Mouse (Mus musculus): ENCODE measurements around the gene Depdc5.
"Not testable (repeated sequence)": the region's sequence is repeated elsewhere in the genome, so short reads cannot be mapped to it uniquely, and the experiment has no call there.

Gene Depdc5

DNA sequence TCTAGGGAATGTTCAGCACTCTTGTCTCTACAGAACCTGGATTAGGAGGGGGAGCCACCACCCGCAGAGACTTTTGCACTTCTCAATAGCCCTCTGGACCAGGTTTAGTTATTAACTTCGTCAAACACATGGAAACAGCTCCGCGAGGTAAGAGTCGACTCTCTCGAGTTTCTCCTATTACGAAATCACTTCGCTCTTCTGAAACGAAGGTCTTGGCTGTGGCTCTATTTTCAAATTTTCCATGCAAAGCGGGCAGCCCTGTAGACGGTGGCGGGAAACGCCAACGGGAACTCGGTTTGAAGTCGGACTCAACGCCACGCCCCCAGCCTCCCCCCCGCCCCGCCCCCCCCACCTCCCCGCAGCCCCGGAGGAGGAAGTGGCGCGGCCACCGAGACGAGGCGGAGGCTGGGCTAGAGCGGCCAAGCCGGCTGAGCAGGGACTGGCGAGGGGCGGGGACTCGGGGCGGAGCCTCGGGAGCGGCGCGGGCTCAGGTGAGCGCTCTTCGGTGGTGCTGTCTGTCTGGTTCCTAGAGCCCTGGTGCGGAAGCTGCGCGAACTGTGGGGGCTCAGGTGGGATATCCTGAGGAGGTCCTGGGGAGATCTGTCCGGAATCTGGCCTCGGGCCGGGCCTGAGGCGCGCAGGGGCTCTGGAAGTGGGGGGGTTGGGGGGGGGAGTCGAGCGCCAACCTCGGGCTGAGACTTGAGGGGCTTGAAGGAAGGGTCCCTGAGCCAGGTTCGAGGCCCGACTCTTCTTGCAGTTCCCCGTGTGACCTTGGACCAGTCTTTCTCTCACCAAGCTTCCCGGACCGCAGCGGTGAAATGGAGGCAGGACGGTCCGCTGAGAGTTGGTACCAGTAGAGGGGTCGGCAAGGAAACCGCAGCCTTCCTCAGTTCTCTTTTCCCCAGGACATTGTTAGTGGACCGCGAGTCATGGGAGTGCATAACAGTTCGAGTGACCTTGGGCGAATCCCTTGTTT, at the start of gene Depdc5:
TSS of gene Depdc5 (plus strand) at position 449 of the 976 bp plus-strand sequence.
- DNase-seq = peak; percentile 96

DNA sequence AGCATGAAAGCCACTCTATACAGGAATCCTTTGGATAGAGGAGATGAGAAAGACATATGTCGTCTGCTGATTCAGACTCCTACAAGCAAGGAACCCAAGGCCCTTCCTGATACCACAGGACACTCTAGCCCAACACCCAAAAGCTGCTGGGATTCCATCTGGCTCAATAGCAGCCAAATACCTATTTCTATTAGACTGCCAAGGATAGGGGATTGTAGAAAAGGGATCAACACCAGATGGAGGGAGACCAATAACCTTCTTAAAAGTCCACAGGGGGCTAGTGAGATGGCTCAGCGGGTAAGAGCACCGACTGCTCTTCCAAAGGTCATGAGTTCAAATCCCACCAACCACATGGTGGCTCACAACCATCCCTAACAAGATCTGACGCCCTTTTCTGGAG, 48.1 kb upstream of the Depdc5 start:
- DNase-seq = no peak

DNA sequence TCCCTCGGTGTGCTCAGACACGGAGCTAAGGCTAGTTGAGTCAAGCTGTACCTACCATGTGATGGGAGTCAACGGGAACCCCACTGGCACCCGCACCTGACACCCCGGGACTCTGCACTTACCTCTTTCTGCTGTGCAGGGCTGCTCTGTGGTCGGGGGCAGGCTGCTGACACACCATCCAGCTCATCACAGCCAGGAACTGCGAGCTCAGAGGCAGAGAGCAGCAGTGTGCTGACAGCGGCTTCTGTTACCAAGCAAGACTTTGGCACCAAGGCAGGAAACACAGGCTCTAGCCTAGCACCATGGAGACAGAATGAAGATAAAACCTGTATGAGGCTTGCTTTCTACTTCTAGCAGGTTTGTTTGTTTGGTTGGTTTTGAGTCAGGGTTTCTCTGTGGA, 43.0 kb upstream of the Depdc5 start:
- DNase-seq = no peak

DNA sequence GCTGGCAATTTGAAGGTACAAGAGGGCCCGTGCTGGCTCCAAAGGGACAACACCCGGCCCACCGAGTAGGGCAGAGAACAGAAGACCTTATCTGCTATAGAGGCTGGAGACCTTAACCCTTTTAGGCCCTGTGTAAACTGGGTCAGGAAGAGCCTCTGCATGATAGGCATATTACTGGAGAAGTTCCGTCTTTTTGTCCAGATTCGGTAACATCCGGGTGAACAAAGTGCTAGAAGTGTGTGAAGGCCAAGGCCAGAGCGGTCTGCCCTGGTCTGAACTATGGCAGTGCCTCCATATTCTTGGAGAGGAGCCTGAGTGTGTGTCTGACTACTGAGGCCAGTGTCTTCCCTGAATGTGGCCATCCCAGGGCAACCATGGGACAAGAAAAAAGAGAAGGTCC, 36.5 kb upstream of the Depdc5 start, which contains the start of gene Gm20671:
TSS of gene Gm20671 (minus strand) at position 101 of the 400 bp plus-strand sequence.
- no peak for DNase-seq

DNA sequence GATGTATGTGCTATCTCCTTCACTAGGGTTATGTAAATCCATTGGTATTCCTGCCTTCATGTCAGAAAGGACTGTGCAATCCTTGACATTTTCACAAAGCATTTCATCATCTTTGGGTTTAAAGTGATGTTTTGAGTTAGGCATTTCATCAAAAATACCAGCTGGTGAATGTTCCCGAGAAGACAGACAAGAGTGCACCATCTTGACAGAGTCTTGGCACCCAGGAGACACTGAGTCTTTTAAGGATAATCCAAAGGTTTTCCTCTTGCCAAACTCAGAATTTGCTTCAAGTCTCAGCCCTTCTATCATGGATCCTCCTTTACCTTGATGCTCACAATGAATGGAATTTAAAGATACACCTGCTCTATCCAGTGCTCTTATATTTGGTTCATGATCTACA, 34.7 kb upstream of the Depdc5 start:
- DNase-seq = not testable (repeated sequence)

DNA sequence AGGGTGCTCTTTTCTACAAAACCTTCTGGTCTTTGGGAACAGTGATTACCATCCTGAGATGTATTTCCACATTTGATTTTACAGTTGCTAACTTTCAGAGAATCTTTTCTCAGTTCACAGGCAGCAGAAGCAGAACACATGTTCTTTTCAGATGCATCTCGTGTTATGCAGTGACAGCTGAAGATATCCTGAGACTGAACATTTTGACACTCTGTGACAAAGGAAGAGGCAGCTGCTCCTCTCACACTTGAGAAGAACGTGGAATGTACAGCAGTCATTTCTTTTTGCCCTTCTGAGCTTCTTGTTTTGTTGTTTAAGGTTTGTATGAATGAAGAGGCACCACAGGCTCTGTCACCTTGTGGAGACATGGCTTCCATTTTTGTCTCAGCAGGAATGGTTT, 33.4 kb upstream of the Depdc5 start:
- no peak for DNase-seq

DNA sequence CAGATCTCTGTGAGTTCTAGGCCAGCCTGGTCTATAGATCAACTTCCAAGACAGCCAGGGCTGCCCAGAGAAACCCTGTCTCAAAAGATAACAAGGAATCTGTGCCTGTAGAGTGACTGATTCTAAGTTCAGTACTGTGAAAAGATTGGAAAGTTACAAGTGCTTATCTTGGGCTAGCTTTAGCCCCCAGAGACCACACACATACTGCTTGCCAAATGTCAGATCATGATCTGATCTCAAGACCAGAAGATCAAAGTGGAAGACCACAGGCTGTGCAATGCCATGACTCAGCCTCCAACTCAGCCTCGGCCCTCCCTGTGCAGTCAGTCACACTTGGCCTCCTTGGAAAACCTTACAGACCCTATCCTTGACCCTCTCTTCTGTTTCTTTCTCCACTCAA, 29.0 kb upstream of the Depdc5 start:
- DNase-seq = no peak

DNA sequence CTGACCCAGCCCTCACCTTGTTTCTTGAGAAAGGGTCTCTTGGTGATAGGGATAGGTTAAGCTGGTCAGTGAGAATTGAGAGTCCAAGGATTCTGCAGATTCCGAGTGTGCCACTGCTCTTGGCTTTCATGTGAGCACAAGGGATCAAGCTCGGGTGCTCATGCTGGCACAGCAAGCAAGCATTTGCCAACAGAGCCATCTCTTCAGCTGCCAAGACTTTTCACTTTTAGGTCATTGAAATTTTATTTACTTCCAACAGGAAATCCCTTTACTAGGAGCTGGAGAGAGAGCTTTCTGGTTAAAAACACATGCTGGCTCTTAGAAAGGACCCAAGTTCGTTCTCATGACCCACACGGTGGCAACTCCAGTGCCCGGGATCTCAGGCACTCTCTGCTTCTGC, 26.5 kb upstream of the Depdc5 start:
- DNase-seq = no peak

DNA sequence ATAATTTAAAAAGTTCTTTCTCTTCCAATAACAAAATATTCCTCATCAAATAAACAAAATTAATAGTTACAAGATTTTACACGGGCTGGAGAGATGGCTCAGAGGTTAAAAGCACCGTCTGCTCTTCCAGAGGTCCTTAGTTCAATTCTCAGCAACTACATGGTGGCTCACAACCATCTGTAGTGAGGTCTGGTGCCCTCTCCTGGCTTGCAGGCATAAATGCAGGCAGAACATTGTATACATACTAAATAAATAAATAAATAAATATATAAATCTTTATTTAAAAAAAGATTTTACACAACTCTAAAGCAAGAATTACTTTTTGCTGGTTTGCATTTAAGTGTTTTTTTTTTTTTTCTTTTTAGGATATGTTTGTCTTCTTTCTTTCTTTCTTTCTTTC, 23.5 kb upstream of the Depdc5 start:
- DNase-seq = no peak

DNA sequence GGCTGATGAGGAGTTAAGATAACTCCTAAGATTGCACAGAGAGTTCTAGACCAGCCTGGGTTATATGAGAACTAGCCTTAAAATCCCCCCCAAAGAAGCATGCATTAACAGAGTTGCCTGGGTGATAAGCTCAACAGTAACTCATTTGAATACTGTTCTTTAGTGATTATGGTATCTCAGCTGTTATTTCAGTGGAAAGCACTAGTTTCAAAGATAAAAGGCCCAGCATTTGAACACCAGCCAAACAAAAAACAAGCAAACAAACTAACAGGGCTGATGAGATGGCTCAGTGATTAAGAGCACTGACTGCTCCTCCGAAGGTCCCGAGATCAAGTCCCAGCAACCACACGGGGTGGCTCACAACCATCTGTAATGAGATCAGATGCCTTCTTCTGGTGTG, 14.3 kb upstream of the Depdc5 start:
- DNase-seq = no peak

DNA sequence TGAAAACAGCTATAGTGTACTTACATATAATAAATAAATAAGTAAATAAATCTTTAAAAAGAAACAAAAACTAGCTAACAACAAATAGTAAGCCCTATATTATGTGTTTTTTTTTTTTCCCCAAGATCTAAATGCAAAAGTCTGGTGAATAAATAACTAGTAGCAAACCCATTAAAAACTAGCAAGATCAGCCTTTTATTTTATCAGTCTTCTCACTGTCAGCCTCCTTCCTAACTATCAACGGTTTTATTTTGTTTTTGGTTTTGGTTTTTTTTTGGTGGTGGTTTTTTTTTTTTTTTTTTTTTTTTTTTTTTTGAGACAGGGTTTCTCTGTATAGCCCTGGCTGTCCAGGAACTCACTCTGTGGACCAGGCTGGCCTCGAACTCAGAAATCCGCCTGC, 13.9 kb upstream of the Depdc5 start:
- not testable (repeated sequence) for DNase-seq

DNA sequence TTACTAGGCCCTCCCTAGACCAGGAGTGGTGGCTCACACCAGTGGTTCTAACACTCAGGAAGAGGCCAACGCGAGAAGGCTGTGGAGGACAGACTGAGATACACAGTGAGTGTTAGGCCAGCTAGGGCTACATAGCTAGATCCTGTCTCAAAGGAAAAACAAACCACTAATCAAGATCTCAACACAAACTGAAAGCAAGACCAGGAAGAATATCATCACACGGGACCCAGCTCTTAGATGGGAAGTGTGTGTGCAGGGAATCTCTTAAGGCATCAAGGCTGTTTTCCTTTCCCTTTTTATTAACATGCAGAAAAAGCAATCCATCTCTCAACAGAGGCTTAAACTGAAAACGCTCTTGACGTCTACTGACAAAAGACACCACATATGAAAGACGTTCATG, 11.5 kb upstream of the Depdc5 start:
- DNase-seq = no peak

DNA sequence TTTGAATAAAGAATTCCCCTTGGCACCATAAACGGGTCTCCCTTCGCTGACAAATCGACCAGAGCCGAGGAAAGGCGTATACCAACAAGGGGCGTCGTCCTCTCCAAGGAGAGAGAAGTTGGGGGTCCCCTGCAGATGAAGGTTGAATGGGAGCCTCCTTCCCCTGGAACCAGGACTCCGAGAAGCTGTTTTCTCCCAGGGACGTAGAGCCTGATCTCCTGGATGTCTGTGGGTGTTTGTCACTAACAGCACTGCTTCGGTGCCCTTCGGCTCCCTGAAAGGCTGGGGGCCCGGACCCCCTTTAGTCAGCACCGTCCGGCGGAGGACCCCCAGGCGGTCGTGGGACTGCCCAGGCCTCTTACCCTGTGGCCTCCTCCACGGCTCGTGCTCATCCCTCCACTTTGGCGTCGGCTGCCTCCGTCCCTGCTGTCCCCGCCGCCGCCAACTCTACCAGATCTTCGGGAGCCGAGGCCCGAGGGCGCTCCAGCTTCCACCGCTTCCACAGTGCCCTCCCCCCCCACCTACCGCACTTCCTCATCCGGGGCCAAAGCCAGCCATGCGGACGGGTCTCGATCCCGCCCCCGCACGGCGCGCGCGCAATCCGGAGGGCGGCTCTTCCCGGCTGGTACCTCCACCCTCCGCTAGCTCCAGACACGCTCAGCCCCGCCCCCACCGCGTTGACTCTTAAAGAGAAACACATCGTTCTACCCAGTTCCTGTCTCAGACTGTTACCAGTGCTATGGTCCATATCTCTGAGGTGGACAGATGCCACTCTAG, 9.6 kb upstream of the Depdc5 start, which contains the start of gene Prr14l:
TSS of gene Prr14l (minus strand) at position 526 of the 777 bp plus-strand sequence.
- DNase-seq = peak; percentile 99

DNA sequence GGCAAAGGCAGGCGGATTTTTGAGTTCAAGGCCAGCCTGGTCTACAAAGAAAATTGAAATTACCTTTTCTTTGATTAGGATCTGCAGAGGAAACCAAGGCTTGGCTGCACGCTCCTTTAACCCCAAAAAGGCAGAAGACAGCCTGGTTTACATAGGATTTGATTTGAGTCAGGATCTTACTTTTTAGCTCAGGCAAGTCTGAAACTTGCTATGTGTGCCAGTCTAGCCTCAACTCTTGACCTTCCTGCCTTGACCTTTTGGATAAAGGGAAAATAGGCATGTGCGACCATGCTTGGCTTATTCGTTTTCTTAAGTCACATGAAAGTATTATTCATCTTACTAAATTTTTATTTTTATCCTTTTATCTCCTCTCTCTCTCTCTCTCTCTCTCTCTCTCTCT, 8.7 kb upstream of the Depdc5 start:
- no peak for DNase-seq

DNA sequence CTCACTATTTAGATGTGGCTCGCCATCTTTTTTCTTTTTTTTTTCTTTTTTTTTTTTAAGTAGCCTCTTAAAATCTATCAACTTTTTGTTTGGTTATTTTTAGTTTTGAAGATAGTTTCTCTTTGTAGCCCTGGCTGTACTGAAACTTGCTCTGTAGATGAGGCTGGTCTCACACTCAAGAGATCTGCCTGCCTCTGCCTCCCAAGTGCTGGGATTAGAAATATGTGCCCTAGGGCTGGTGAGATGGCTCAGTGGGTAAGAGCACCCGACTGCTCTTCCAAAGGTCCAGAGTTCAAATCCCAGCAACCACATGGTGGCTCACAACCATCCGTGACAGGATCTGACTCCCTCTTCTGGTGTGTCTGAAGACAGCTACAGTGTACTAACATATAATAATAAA, 8.2 kb upstream of the Depdc5 start:
- DNase-seq = not testable (repeated sequence)

DNA sequence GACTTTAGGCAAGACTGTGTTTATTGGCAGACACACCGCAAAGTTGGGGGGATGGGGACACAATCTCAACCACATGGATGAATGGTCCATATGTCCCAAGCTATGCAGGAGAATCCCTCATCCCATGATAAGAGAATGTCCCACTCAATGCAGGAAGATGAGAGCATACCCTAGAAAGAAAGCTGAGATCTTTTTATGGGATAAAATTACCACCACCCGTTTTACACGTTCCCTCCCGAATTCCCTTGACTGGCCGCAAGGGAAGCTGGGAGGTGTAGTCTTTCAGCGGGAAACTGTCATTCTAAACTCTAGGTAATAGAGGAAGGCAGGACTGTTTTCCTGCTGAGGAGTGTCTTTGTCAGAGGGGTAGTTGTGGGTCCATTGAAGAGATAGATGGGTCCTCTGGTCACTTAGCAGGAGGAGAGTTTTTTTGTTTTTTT, 5.7 kb upstream of the Depdc5 start:
- peak; percentile 62 for DNase-seq

DNA sequence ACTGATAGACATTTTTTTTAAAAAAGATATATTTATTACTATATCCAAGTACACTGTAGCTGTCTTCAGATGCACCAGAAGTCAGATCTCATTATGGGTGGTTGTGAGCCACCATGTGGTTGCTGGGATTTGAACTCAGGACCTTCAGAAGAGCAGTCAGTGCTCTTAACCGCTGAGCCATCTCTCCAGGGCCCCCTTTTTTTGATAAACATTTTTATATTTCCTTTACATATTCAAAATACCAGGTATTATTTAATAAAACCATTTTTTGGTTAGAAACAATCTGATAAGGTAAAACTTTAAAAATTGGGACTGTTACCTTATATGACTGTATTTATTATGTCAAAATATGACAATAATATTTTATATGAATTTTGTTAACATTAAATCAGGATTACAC, 2.4 kb upstream of the Depdc5 start:
- no peak for DNase-seq

DNA sequence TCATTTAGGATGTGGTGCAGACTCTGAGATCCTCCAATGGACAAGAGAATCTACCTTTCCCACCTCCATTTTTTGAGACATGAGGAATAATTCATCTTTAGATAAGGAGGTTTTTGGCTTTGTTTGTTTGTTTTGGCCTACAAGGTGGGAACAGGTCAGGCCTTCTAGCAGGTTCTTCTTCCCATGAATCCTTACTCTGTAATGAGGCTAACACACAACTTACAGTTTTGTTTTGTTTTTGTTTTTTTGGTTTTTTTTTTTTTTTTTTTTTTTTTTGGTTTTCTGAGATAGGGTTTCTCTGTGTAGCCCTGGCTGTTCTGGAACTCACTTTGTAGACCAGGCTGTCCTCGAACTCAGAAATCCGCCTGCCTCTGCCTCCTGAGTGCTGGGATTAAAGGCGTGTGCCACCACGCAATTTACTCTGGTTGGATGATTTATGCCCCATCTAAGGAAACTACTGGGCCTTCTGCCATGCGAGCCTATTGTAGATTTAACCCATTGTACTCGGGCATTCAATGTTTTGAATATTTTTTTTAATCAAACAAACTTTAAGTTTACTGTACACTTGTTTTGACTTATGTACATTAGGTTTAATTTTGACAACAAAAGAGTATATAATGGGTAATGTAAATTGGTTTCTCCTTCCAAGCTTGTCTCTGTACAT, 900 bp upstream of the Depdc5 start:
- DNase-seq = peak; percentile 40

DNA sequence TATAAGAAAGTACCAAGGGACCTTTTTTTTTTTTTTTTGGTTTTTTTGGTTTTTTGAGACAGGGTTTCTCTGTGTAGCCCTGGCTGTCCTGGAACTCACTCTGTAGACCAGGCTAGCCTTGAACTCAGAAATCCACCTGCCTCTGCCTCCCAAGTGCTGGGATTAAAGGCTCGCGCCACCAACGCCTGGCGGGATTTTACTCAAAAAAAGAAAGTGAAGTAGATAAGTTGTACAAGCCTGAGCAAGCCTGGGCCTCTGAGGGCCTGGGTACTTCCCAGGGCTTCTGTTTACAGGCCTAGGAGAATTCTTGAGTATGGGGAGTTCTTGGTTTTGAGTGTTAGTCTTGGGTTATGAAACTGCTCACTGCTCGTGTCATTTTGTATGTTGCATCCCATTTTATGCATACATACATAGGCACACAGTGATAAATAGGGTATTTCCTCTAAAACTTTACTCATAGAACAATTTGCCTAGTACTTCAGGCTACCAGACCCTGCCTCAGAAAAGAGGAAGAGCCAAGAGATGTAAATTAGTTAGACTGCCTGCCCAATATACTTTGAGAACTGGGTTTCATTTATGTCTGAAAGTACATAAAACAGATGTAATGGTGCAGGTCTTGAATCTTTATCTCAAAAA, 6.0 kb downstream of the Depdc5 start:
- DNase-seq = no peak

DNA sequence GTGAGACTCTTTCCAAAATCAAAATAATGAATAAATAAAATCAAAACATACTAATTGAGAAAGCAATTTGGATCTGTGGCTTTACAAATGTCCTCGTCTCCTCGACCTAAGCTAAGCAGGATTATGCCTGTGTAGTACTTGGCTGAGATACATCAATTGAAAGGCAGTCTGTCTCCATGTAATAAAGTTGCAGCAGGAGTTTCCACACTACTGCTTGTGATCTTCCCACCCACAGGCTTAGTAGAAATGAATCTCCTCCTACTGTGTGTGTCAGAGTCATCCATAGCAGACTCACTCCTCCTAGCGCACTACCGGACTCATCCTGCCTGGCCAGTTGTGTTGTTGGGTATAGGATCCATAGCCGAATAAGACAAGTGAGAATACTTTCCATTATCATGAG, 8.8 kb downstream of the Depdc5 start:
- DNase-seq = no peak

DNA sequence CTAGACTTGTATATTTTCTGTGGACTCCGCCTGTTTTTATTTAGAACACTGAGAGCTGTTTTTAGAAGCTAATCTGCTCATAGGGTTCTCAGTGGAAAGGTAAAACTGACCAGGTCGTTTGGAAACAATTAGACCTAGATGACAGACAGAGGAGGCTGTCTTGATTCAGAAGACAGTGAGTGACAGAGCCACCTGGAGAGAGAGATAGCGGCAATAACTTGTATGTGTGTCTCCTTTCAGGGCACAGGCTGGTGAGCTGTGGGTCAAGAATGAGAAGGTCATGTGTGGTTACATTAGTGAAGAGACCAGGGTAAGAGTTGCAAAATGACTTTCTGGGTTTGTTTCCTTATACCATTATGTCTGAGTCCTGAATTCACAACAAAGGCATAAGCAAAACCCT, 23.2 kb downstream of the Depdc5 start:
- no peak for DNase-seq

DNA sequence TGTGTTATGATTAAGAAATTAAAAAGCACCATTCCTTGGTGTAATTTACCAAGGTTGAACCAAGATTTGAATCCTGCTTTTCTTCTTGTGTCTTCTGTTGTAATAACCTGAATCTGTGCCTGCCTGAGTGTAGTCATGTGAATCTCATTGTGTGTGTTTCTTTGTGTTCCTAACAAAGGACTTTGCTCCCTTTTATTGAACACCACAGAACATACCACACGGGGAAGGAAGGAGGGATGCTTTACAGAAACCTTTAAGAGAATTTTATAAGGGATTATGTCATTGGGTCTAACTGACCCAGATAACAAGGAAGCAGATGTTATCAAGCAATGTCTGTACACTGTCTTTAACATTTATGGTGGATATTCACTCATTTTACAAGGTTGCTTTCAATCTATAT, 44.0 kb downstream of the Depdc5 start:
- DNase-seq = no peak

DNA sequence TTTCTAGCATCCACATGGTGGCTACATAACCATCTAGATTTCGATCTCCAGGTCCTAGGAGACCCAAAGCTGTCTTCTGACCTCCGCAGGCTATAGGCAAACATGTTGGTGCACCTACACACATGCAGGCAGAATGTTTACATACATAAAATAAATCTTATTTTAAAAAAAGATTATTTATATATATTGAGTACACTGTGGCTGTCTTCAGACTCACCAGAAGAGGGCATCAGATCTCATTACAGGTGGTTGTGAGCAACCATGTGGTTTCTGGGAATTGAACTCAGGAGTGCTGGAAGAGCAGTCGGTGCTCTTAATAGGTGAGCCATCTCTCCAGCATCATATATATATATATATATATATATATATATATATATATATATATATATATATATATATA, 50.6 kb downstream of the Depdc5 start:
- no peak for DNase-seq

Measured in lung, postnatal 10 days (tissue).